Mouse (Mus musculus): ENCODE measurements at regions not wholly inside any gene's neighbourhood (a gene's known extent, or its start where the extent isn't known, plus 50 kb on each side); places are given as distances from the start of the nearest gene placed in this dataset.
"Not testable (repeated sequence)": the region's sequence is repeated elsewhere in the genome, so short reads cannot be mapped to it uniquely, and the experiment has no call there.

- Histone ChIP-seq H3K27ac (no peak overlapping the region), H3K4me3 (no peak overlapping the region)
- TF ChIP-seq CTCF (IDR thresholded peaks at IDR 0.05), result peak; percentile 47
- DNase-seq, result peak; percentile 26
- intact Hi-C loops (cut with DNase I), result no loop called here
Measured at GRCm38 (mm10) chr14:87215099-87215498, 74.1 kb upstream of the Diaph3 start.

DNA sequence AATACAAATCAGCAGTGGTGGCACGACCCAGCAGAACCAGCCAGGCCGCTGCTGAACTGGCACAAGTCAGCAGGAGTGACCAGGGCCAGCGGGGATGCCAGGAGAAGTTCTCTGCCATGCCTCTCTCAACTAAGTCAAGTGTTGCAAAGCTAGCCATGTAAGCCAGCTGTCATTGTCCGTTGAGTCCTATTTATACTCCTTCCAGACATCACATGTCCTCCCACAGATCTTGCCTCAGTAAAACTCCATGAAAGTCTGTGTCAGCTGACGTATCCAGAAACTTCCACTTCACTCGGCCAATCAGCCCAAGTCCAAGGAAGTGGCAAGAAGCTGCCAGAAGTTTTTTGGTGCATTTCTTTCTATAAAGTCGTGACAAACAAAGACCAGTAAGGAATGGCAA, 76.0 kb upstream of the Diaph3 start:
- TF ChIP-seq CTCF (IDR thresholded peaks at IDR 0.05), result no peak
- intact Hi-C loops (cut with DNase I), result no loop called here

DNA sequence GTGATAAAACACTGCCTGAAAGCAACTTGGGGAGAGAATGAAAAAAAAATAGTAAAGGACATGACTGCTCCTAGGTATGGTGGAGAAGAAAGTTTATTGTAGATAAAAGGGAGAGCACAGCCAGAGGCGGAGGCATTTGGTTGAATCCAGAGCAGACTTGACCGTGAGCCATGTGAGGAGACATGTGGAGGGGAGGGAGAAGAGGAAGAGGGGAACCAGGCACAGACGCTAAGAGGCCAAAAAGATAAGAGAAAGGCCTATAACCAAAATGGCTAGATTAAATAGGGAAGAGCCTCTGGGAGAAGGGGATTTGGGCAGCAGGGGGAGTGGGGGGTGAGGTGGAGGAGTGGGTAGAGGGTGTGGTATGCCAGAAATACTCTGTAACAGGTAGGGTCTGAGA, 78.9 kb upstream of the Diaph3 start:
- no peak overlapping the region for H3K27ac ChIP-seq
- no peak for TF ChIP-seq CTCF (IDR thresholded peaks at IDR 0.05)
- H3K4me3 ChIP-seq, result no peak overlapping the region
- DNase-seq, result no peak
- intact Hi-C loops (cut with DNase I), result no loop called here

More for the DNA sequence above, 76.0 kb upstream of the Diaph3 start:
- DNase-seq, result no peak
- Histone ChIP-seq H3K27ac (no peak overlapping the region), H3K4me3 (no peak overlapping the region)

GRCm38 (mm10) chr14:87224870-87225269, 83.8 kb upstream of the Diaph3 start:
- no peak for TF ChIP-seq CTCF (IDR thresholded peaks at IDR 0.05)
- Histone ChIP-seq H3K27ac (no peak overlapping the region), H3K4me3 (no peak overlapping the region)
- intact Hi-C loops (cut with DNase I), result no loop called here
- DNase-seq, result no peak

- no peak overlapping the region for H3K27ac ChIP-seq
- intact Hi-C loops (cut with DNase I), result no loop called here
- H3K4me3 ChIP-seq, result no peak overlapping the region
- no peak for TF ChIP-seq CTCF (IDR thresholded peaks at IDR 0.05)
- no peak for DNase-seq
Measured at GRCm38 (mm10) chr14:87249258-87249657, 108.2 kb upstream of the Diaph3 start.

GRCm38 (mm10) chr14:87255484-87256208, 114.6 kb upstream of the Diaph3 start:
- no peak overlapping the region for H3K4me3 ChIP-seq
- no peak for DNase-seq
- intact Hi-C loops (cut with DNase I), result no loop called here
- H3K27ac ChIP-seq, result no peak overlapping the region
- TF ChIP-seq CTCF (IDR thresholded peaks at IDR 0.05), result no peak

GRCm38 (mm10) chr14:87261726-87262125, 120.7 kb upstream of the Diaph3 start:
- intact Hi-C loops (cut with DNase I), result no loop called here
- no peak overlapping the region for H3K27ac ChIP-seq
- TF ChIP-seq CTCF (IDR thresholded peaks at IDR 0.05), result no peak
- no peak overlapping the region for H3K4me3 ChIP-seq
- DNase-seq, result no peak

- H3K4me3 ChIP-seq, result no peak overlapping the region
- TF ChIP-seq CTCF (IDR thresholded peaks at IDR 0.05), result no peak
- intact Hi-C loops (cut with DNase I), result no loop called here
Measured at GRCm38 (mm10) chr14:87264826-87265225, 123.8 kb upstream of the Diaph3 start.

DNA sequence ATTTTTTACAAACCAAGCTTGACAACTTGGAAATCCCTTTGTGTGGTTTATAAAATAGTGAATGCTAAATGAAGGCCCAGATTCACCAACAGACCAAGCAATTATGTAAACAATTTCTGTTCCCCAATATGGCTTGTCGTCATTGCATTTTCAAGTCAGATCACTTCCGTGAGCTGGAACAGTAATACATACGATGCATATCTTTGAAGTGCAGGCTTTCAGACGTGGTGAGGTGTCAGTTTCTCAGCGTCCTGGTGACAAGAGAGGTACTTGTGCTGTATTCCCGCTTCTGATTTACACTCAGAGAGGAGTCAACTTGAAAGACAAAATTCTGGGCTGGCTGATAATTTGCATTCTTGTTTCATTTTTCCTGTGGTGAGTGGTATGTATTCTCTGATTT, 125.3 kb upstream of the Diaph3 start:
- no peak for TF ChIP-seq CTCF (IDR thresholded peaks at IDR 0.05)
- DNase-seq, result no peak
- no peak overlapping the region for H3K27ac ChIP-seq
- intact Hi-C loops (cut with DNase I), result no loop called here
- no peak overlapping the region for H3K4me3 ChIP-seq

More at GRCm38 (mm10) chr14:87264826-87265225, 123.8 kb upstream of the Diaph3 start:
- no peak overlapping the region for H3K27ac ChIP-seq
- DNase-seq, result no peak

GRCm38 (mm10) chr14:87289266-87289665, 127.2 kb upstream of the Tdrd3 start:
- DNase-seq; H3K27ac ChIP-seq; intact Hi-C loops (cut with DNase I); H3K4me3 ChIP-seq: not testable (repeated sequence)

- intact Hi-C loops (cut with DNase I), result no loop called here
- Histone ChIP-seq H3K4me3 (no peak overlapping the region), H3K27ac (no peak overlapping the region)
- no peak for DNase-seq
- no peak for TF ChIP-seq CTCF (IDR thresholded peaks at IDR 0.05)
Measured at GRCm38 (mm10) chr14:87289708-87290243, 126.7 kb upstream of the Tdrd3 start.

DNA sequence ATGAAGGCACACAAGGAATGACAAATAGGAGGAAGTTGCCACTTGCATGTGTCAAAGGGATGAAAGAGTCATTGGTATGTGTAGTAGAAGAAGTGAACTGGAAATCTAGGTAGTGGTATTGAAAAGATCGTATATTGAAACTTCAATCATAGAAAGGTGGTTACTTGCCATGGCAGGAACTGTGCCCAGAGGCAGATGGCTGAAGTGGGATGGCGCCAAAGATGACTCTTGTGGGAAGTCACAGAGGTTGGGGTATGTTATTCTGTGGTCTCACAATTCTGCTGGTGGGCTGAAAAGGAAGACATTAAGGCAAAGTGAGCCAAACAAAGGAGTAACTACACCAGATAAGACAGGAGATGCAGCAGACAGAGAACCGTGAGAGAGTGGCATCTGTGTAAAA, 121.2 kb upstream of the Tdrd3 start:
- no peak for DNase-seq
- no peak for TF ChIP-seq CTCF (IDR thresholded peaks at IDR 0.05)

DNA sequence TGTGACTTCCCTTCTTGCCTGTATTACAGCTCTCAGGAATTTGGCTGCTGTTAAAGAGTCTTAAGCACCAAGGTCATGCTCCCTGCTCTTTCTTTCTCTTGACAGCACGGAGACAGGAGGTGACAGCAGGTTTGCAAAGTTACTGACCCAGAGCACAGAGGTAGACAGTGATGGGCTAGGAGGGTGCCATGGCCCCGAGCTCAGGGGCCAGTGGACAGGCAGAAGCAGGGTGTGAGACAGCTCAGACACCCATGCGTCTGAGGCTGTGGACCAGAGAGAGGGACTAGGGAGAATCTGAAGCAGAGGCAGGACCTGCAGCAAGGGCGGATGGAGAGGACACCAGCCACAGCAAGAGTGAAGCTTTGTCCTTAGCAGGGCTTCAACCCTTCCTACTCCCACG, 119.3 kb upstream of the Tdrd3 start:
- no peak for TF ChIP-seq CTCF (IDR thresholded peaks at IDR 0.05)
- Histone ChIP-seq H3K27ac (no peak overlapping the region), H3K4me3 (no peak overlapping the region)
- intact Hi-C loops (cut with DNase I), result no loop called here
- no peak for DNase-seq

More for the DNA sequence above, 121.2 kb upstream of the Tdrd3 start:
- Histone ChIP-seq H3K4me3 (no peak overlapping the region), H3K27ac (no peak overlapping the region)
- intact Hi-C loops (cut with DNase I), result no loop called here

DNA sequence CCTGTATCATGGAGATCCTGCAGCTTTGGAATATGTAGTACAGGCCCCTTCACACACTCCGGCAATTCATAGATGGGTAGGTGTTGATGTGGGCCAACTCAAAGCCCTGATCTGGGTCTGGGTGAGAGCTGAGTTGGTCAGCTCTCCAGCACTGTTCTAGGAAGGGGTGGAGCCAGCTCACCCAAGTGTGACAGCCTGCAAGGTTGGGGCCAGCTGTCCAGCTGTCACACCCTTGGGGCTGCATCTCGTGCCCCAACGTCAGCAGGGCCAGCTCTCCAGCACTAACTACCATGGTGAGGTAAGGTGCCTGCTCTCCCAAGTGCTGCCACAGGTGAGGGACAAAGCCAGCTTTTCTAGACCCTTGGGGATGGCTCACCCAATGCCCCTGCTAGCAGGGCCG, 115.6 kb upstream of the Tdrd3 start:
- Histone ChIP-seq H3K4me3 (no peak overlapping the region), H3K27ac (no peak overlapping the region)
- intact Hi-C loops (cut with DNase I), result no loop called here
- no peak for DNase-seq
- TF ChIP-seq CTCF (IDR thresholded peaks at IDR 0.05), result no peak
